Mouse (Mus musculus) stomach, postnatal 0 days (tissue): ENCODE measurements around the gene BC107364. TPM values are rescaled to one million over a fixed set of nuclear protein-coding genes. Genes with fewer than 3 reads are reported as not detected.
"Not testable (repeated sequence)": the region's sequence is repeated elsewhere in the genome, so short reads cannot be mapped to it uniquely, and the experiment has no call there.

Experiments used
- ATAC-seq: fragments of 200-750 bp; cut with Nextera tagmentation; 2 replicates; pipeline ENCODE4 v1.8.0; 2017; ENCODE audit not compliant: low FRiP score, low TSS enrichment
- DNase-seq: peaks from one replicate; pipeline ENCODE4 v3.0.0-alpha.2; 2016; ENCODE audit warnings: low spot score
- H3K27ac ChIP-seq: fragments of 300-500 bp; sonication (generic); replicated peaks from 2 replicates; pipeline ENCODE4 v1.5.1; 2014; ENCODE audit warnings: mild to moderate bottlenecking, control low read depth
- H3K27me3 ChIP-seq: fragments of 300-500 bp; sonication (generic); 2 replicates; pipeline ENCODE4 v1.6.1; 2014; ENCODE audit warnings: low read length; ENCODE audit not compliant: control insufficient read depth, insufficient read depth
- H3K36me3 ChIP-seq: fragments of 300-500 bp; sonication (generic); 2 replicates; pipeline ENCODE4 v1.6.1; 2014; ENCODE audit warnings: low read length, mixed read lengths; ENCODE audit not compliant: control insufficient read depth, insufficient read depth
- H3K4me1 ChIP-seq: fragments of 300-500 bp; sonication (generic); replicated peaks from 2 replicates; pipeline ENCODE4 v1.6.1; 2014; ENCODE audit warnings: antibody characterized with exemption; ENCODE audit not compliant: control insufficient read depth, insufficient read depth
- H3K4me2 ChIP-seq: fragments of 300-500 bp; sonication (generic); replicated peaks from 2 replicates; pipeline ENCODE4 v1.6.1; 2014; ENCODE audit warnings: low read depth, mild to moderate bottlenecking, control low read depth, moderate library complexity
- H3K4me3 ChIP-seq: fragments of 300-500 bp; sonication (generic); 2 replicates; pipeline ENCODE4 v1.5.1; 2014; ENCODE audit warnings: low read depth, low read length, control low read depth
- H3K9ac ChIP-seq: fragments of 300-500 bp; sonication (generic); 2 replicates; pipeline ENCODE4 v1.6.1; 2014; ENCODE audit warnings: mild to moderate bottlenecking, low read length, control low read depth, mixed read lengths
- H3K9me3 ChIP-seq: fragments of 300-500 bp; sonication (generic); 2 replicates; pipeline ENCODE4 v1.6.1; 2016; ENCODE audit warnings: low read length; ENCODE audit not compliant: control insufficient read depth
- CTCF ChIP-seq: IDR thresholded peaks from 2 replicates; pipeline ENCODE4 v1.5.1; 2016; ENCODE audit warnings: antibody characterized with exemption, low read depth, mild to moderate bottlenecking, moderate library complexity
- EP300 ChIP-seq: optimal IDR thresholded peaks from 2 replicates; pipeline ENCODE3; 2016; ENCODE audit warnings: antibody characterized with exemption
- WGBS: fragments of 180-500 bp; shearing (Covaris S2); extraction: QIAGEN DNeasy Blood & Tissue Kit; methylation state at CpG from one replicate; pipeline ENCODE4 v1.1.7; 2014; 5-methylcytosine and 5-hydroxymethylcytosine counted together
- polyA plus RNA-seq: library from polyadenylated mRNA; unstranded; fragments of >200 nt; fragmentation: Nextera tagmentation; extraction: Ambion mirVana; gene quantifications from 2 replicates; pipeline ENCODE4 v1.2.1, GENCODE M21; 2015

BC107364 gene
- polyA plus RNA-seq, 1 experiment from 2014 or later = 0.18 TPM

DNA sequence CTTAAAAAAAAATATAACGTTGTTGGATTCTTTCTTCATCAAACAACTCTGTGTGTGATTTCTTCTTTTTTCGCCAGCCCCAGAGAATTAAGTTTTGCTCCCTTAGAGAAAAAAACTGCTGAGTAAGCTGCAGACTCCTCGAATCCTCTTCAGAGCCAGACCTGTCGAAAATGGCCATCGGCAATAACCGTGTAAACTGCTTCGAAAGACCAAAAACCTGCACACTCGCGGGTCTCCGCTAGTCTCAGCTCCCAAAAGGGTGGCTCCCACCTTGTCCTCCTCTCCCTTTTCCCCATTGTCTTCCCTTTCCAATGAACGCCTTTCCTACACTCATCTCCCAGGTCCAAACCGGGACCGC lies 50.7 kb downstream of the BC107364 start:
- Histone ChIP-seq H3K27ac (no peak overlapping the region), H3K9me3 (no peaks in the 10 kb centered on the region), H3K36me3 (no peaks in the 10 kb centered on the region), H3K4me3 (peak overlapping the region; percentile 28), H3K27me3 (peaks cover 26% of the 10 kb centered on the region; the same call in 1 of the 2 replicates), H3K9ac (no peak overlapping the region), H3K4me1 (no peaks in the 10 kb centered on the region), H3K4me2 (peak overlapping the region; percentile 37)
- ATAC-seq = no peak
- DNase-seq = no peak
- WGBS = 3% methylated on average over 13 of the region's 13 CpGs
- no peak for TF ChIP-seq CTCF
- no peak for TF ChIP-seq EP300

GRCm38 (mm10) chr3:96398911-96399310 lies 53.2 kb downstream of the BC107364 start:
- ATAC-seq = no peak
- DNase-seq = no peak
- Histone ChIP-seq H3K4me2 (no peak overlapping the region), H3K36me3 (no peaks in the 10 kb centered on the region), H3K9me3 (no peaks in the 10 kb centered on the region), H3K9ac (no peak overlapping the region), H3K27me3 (peaks cover 14% of the 10 kb centered on the region), H3K4me3 (no peak overlapping the region), H3K27ac (no peak overlapping the region), H3K4me1 (no peaks in the 10 kb centered on the region)
- TF ChIP-seq EP300 = no peak
- no peak for TF ChIP-seq CTCF
- 7% methylated on average over 5 of the region's 5 CpGs for WGBS

- H3K27ac ChIP-seq = no peak overlapping the region
- H3K4me2 ChIP-seq = no peak overlapping the region
- H3K9ac ChIP-seq = no peak overlapping the region
- no peak overlapping the region for H3K4me3 ChIP-seq
- 90% methylated on average over 7 of the region's 7 CpGs for WGBS
- TF ChIP-seq EP300 = no peak
- TF ChIP-seq CTCF = no peak
- H3K36me3 ChIP-seq = no peaks in the 10 kb centered on the region
- H3K4me1 ChIP-seq = no peaks in the 10 kb centered on the region
- ATAC-seq (no peak), DNase-seq (no peak)
- no peaks in the 10 kb centered on the region for H3K9me3 ChIP-seq
- H3K27me3 ChIP-seq = peaks cover 7% of the 10 kb centered on the region
Measured at GRCm38 (mm10) chr3:96396857-96397256, 55.2 kb downstream of the BC107364 start.

DNA sequence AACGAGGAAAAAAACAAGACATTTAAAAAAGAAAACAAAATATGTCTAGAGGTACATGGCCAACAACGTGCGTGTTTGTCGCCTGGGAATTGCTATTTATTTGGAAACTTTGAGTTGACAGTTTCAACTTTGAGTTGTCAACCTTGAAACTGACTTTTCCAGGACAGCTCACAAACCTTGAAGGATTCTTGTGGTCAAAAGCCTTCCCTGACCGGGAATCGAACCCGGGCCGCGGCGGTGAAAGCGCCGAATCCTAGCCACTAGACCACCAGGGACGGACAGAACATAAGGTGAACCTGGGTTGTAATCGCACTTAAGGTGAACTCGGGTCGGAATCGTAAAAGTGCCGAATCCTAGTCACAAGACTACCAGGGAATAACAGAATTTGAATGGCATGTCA lies 64.9 kb downstream of the BC107364 start:
- not testable (repeated sequence) for H3K36me3 ChIP-seq, ATAC-seq, H3K4me3 ChIP-seq, H3K4me1 ChIP-seq, H3K9ac ChIP-seq, H3K9me3 ChIP-seq, H3K27ac ChIP-seq, H3K4me2 ChIP-seq, H3K27me3 ChIP-seq, DNase-seq
- no CpG with 5 or more reads among the region's 18 CpGs for WGBS

Other genes with a start within 250 kb of the BC107364 start
- 53.6 and 55.1 TPM in 2 replicates for gene Bola1, start 232.6 kb downstream of the BC107364 start, polyA plus RNA-seq
- gene Hist2h2ab, start 232.4 kb downstream of the BC107364 start, polyA plus RNA-seq = 0.68 TPM in 1 of 2 replicates, not detected in the other
- 3.1 and 6.2 TPM in 2 replicates for gene Hist2h2ac, start 231.4 kb downstream of the BC107364 start, polyA plus RNA-seq
- 3.2 and 3.4 TPM in 2 replicates for gene Hist2h2be, start 231.2 kb downstream of the BC107364 start, polyA plus RNA-seq
- 1.2 and 2.8 TPM in 2 replicates for gene Hist2h3c2, start 213.2 kb downstream of the BC107364 start, polyA plus RNA-seq
- 218 and 246 TPM in 2 replicates for gene Hist2h2aa2, start 212.0 kb downstream of the BC107364 start, polyA plus RNA-seq
- 81.4 and 98.7 TPM in 2 replicates for gene Hist2h2aa1, start 206.8 kb downstream of the BC107364 start, polyA plus RNA-seq
- 0.44 and 1.2 TPM in 2 replicates for gene Hist2h3c1, start 205.6 kb downstream of the BC107364 start, polyA plus RNA-seq
- gene Hist2h4, start 189.0 kb downstream of the BC107364 start, polyA plus RNA-seq = 5.4 and 9.8 TPM in 2 replicates
- 16.4 and 34.4 TPM in 2 replicates for gene Hist2h3b, start 183.7 kb downstream of the BC107364 start, polyA plus RNA-seq
- 3.8 and 5.5 TPM in 2 replicates for gene Hist2h2bb, start 182.6 kb downstream of the BC107364 start, polyA plus RNA-seq
- 2.5 and 3.8 TPM in 2 replicates for gene Fcgr1, start 158.3 kb downstream of the BC107364 start, polyA plus RNA-seq
- gene Hfe2, start 72.9 kb upstream of the BC107364 start, polyA plus RNA-seq = 0.10 and 0.28 TPM in 2 replicates
- gene Txnip, start 105.7 kb upstream of the BC107364 start, polyA plus RNA-seq = 273 and 276 TPM in 2 replicates
- gene Gm16253, start 124.7 kb upstream of the BC107364 start, polyA plus RNA-seq = 0.18 and 0.46 TPM in 2 replicates
- 16.1 and 20.1 TPM in 2 replicates for gene Polr3gl, start 141.9 kb upstream of the BC107364 start, polyA plus RNA-seq
- 1.3 TPM in 2 replicates for gene Ankrd34a, start 144.3 kb upstream of the BC107364 start, polyA plus RNA-seq
- 3.7 and 3.8 TPM in 2 replicates for gene Lix1l, start 148.8 kb upstream of the BC107364 start, polyA plus RNA-seq
- gene Rbm8a, start 177.6 kb upstream of the BC107364 start, polyA plus RNA-seq = 70.9 and 75.5 TPM in 2 replicates
- gene Pex11b, start 183.1 kb upstream of the BC107364 start, polyA plus RNA-seq = 36.6 and 38.2 TPM in 2 replicates
- 0.04 and 0.05 TPM in 2 replicates for gene Gm42957, start 183.2 kb upstream of the BC107364 start, polyA plus RNA-seq
- gene Itga10, start 193.3 kb upstream of the BC107364 start, polyA plus RNA-seq = 0.28 and 0.42 TPM in 2 replicates
- gene Ankrd35, start 217.8 kb upstream of the BC107364 start, polyA plus RNA-seq = 5.5 and 6.2 TPM in 2 replicates
- 23.4 and 27.1 TPM in 2 replicates for gene Pias3, start 244.1 kb upstream of the BC107364 start, polyA plus RNA-seq